Mouse (Mus musculus): ENCODE measurements around the gene Ptprcap. TPM values are rescaled to one million over a fixed set of nuclear protein-coding genes. Genes with fewer than 3 reads are reported as not detected.
A peak's percentile ranks its signal among the peaks of the same experiment; 100 is the strongest.

Gene Ptprcap
- total RNA-seq, 2 experiments from 2014 or later, result 1.6 to 2.5 TPM

DNA sequence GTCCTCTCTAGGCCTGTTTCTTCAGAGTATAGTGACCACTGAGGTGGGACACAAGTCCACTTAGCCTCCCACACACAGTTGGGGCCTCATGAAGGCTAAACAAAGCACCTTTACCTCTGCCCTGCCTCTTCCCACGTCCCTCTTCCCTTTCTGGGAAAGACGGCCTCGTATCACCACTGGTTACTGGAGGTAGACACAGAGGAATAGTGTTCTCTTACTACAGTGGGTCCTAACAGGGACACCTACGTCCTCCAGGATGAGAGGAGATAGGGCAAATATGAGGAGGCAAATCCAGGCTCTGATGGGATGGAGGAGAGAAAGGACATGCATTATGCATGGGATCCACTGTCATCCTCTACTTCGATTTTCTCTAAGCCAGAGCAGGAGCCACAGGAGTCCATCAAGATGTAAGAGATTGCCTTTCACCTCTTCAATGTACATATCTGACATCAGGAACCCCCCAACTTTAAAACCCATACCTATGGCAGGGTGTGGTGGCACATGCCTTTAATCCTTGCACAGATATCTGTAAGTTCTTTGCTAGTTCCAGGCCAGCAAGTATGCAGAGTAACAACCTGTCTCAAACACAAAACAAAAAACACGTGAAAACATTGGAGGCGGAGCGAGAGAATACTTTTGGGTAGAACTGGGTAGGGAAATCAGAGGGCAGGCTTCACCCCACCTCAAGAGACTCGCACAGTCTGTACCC is 5.5 kb upstream of the Ptprcap start:
- DNase-seq (ENCODE audit: low spot score in 2 of 2), result no peak

DNA sequence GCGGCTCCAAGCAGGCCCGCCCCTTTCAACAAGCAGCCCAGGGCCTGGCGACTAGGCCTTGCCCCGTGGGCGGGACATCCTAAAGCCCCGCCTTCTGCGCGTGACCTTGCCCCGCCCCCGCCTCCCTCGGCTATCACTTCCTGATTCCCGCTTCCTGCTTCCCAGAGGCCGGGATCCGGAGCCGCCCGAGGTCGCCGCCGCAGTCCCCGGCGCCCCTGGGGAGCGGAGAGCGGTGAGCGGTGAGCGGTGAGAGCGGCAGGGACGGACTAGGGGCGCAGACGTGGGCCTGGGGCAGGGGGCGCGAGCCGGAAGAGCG is 5.0 kb upstream of the Ptprcap start, which contains the start of gene Coro1b:
Coro1b (plus strand) TSS at position 129 of the 316 bp plus-strand sequence.
- peak; percentile 89 to 97 for DNase-seq (ENCODE audit: low spot score in 2 of 2)

DNA sequence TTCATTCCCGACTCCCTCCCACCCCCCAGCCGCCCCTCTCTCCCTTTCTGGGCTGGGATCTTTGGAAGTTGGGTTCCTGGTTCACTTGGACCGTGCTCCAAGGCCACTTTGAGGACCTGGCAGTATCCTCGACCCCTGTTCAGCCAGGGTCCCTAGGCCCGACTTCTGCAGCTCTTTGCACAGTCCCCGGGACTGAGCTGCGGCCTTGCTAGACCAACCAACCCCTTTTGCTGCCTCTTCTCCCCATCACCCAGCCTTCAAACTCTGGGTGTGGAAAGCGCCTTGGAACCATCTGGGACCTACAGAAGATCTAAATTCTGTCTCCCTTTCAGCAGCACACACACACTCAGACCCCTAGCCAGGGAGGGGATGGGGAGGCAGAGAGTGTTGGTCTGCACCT is 4.6 kb upstream of the Ptprcap start:
- no peak for DNase-seq (ENCODE audit: low spot score in 2 of 2)

DNA sequence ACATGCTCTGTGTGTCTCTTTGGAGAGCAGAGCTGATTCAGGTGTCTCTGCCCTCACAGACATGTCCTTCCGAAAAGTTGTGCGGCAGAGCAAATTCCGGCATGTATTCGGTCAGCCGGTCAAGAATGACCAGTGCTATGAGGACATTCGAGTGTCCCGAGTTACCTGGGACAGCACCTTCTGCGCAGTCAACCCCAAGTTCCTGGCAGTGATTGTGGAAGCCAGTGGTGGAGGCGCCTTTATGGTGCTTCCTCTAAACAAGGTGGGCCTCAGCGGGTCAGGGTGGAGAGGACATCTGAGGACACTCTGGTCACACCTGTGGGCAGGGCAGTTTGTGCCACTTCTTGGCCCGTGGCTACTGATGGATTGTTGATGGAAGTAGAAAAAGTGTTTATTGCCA is 4.1 kb upstream of the Ptprcap start:
- no peak for DNase-seq (ENCODE audit: low spot score in 2 of 2)

DNA sequence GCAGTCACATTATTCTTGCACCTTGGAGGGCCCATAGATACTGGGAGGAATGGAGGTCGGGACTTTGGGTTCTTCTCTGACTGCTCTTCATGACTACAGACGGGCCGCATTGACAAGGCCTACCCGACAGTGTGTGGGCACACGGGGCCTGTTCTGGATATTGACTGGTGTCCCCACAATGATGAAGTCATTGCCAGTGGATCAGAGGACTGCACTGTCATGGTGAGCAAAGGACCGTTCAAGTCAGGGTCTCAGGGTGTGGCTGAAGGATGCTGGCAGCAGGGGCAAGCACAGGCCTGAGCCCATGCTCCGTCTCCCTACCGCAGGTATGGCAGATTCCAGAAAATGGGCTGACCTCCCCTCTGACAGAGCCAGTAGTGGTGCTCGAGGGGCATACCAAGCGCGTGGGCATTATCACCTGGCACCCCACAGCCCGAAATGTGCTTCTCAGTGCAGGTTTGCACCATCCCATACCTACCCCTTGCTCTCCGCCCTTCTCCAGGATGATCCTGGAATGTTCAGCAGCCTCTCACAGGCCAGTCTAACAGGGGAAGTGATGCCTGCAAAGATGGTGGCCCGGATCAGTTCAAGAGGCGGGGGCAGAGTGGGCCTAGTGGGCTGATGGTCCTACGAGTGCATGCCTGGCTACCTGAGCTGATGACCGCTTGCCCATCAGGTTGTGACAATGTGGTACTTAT is 3.5 kb upstream of the Ptprcap start:
- no peak for DNase-seq (ENCODE audit: low spot score in 2 of 2)

DNA sequence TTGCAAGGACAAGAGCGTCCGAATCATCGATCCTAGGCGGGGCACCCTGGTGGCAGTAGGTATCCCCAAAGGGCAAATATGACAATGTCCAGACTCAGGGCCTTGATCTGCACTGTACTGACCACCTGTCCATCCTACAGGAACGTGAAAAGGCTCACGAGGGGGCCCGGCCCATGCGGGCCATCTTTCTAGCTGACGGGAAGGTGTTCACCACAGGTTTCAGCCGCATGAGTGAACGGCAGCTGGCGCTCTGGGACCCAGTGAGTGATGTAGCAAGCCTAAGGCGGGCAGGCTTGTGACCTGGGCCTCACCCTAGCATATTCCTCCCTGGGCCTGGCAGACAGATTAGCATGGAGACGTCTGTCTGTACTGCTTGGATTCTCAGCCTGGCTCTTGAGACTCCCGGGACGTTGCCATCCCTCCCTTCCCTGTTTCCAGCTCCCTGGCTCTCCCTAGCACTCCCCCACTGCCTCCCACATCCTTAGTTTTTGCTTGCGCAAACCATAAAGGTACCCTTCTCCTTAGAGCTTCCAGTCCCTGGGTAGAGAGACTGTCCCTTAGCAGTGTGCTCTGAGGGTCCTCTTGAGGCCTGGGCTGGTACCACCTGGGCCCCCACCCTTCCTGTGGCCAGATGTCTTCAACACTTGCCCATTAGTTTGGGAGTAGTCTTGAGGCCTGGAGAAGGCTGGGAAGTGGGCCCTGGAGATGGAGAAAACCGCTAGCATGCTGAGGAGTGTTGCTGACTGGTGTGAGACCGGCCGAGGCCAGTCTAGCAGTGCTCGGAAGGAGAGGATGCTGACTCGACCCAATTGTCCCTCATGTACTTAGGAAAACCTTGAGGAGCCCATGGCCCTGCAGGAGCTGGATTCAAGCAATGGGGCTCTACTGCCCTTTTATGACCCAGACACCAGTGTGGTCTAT is 2.6 kb upstream of the Ptprcap start:
- no peak for DNase-seq (ENCODE audit: low spot score in 2 of 2)

DNA sequence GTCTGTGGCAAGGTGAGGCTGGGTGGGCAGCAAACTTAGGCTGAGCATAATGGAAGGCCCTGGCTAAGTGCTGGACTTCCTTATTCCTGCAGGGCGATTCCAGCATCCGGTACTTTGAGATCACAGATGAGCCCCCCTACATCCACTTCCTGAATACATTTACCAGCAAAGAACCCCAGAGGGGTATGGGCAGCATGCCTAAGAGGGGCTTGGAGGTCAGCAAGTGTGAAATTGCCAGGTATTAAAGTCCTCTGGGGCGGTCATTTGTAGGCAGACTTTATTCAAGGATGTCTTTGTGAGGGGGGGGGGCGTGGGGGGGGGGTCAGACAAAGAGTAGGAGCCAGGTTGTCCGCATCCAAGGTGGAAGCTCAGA is 1.9 kb upstream of the Ptprcap start:
- no peak for DNase-seq (ENCODE audit: low spot score in 2 of 2)

DNA sequence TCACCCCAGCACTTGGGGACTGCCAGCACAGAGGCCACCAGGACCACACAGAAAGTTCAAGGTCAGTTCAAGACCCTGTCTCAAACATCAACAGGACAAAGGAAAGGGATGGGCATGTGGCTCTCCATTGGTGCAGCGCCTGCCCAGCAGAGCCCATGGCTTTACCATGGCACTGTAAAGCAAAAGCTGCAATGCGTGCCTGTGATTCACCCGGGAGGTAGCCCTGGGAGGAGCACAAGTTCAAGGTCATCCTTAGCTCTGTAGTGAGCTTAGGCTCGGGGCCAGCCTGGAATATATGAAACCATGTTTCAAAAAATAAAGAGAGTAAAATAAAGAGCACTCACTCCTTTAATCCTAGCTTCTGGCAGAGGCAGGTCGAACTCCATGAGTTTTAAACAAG is 1.5 kb upstream of the Ptprcap start:
- DNase-seq (ENCODE audit: low spot score in 2 of 2), result no peak

DNA sequence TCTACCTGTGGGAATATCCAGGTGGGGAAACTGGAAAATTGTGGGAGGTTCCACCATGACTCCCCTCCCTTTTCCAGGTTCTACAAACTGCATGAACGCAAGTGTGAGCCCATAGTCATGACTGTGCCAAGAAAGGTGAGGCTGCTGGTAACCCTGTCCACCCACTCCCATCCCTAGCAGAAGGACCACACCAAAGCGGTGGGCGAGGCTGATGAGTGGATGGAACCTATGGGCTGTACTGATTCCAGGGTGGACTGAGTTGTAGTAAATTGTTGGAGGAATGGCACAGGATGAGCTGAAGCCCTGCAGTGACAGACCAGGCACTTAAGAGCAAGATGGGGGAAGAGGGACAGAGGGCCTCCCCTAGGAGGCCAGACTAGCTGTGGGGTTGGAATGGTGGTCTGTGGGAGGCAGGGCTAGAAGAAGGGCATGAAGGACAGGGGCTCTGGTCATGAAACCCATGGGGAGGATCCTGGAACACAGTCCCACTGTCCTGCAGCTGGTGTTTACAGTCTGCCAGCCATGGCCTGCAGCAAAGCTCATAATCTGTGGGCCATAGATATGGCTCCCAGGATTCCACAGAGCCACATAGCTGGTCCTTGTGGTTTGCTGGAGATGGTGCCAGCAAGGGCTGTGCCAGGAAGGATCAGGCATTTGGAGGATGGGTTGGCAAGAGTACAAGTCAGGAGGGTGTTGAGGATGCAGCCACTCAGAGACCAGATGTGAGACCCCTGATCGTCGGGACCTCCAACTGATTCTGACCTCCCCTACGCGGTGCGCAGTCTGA is 766 bp upstream of the Ptprcap start:
- DNase-seq (ENCODE audit: low spot score in 2 of 2), result no peak

DNA sequence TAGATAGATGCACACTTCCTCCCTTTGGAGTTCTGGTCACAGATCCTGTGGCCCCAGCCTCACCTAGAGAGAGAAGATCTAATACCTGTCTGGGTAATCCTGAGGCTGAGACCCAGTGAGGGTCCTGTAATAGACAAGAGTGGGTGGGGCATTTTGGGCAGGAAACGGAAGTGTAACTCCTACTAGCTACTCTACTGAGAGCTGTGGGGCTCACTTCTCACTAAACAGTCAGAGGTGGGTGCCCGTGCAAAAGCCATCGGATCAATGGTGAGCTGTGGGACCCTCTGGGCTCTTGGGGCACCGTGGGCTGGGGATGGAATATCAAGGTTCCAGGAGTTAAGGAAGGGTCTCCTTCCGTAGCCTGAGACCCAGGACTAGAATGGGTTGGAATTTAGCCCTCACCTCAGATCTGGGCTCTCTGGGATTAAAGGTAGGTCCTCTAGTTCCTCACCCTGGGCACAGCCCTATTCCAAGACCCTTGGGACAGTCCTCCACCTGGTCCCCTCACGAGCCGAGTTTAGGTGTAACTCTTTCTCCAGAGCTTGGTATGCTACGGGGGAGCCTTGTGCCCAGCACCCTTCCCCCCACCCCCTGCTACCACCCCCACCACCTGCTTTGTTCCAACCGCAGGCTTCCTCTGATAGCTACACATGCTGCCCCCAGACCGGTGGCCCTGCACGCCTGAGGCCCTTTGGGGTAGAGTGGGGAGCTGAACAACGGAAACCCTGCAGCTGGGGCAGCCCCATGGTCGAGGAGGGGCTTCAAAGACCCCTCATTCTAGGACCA is 1.2 kb downstream of the Ptprcap start:
- no peak for DNase-seq (ENCODE audit: low spot score in 2 of 2)

DNA sequence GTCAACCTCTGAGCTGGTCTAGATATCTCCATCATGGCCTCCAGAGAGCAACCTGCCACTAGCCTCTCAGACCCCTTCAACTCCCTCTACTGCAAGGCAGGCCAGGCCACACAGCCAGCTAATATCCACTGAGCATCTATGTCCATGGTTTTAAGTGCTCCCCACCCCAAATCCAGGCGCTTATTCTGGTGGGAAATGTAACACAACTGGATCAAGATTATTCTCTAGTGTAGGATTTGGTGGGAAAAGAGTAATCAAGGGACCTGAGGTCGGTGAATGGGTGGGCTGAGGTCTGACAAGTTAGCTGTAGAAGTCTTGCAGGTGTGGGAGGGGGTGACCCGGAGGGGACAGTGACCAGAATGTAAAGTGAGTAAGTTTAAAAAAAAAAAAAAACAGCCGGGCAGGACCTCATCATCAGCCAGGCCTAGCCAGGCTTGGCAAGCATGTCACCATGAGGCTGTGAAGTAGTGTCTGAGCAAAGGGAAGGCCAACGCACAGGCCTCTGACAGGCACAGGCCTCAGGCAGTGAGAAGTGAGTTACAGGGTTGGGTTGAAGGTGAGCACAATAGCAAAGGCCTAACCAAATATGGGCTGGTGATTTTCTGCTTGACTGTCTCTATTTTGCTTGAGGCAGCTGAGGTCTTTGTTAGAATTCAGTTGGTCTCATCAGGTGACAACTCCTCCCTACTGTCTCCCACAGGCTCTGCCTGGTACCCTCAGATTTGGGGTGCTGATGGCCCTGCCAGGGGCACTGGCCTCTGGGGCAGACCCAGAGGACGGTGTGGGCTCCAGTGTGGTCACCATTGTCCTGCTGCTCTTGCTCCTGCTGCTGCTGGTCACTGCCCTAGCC is 2.0 kb downstream of the Ptprcap start:
- no peak for DNase-seq (ENCODE audit: low spot score in 2 of 2)

DNA sequence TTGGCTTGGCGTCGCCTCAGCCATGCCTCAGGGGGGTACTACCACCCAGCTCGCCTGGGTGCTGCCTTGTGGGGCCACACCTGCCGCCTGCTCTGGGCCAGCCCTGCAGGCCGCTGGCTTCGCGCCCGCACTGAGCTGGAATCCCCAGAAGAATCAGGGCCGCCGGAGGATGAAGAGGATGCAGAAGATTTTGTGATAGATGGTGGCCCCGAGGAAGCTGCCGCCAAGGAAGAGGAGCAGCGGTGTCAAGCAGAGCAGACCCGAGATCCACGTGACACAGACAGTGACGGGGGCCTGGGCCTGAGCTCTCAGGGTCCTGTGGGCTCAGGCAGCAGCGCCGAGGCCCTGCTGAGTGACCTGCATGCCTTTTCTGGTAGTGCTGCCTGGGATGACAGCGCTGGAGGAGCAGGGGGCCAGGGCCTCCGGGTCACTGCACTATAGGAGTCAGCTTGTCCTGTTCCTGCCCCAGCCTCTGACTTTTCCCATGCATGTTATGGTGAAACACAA is 2.7 kb downstream of the Ptprcap start:
- no peak for DNase-seq (ENCODE audit: low spot score in 2 of 2)

DNA sequence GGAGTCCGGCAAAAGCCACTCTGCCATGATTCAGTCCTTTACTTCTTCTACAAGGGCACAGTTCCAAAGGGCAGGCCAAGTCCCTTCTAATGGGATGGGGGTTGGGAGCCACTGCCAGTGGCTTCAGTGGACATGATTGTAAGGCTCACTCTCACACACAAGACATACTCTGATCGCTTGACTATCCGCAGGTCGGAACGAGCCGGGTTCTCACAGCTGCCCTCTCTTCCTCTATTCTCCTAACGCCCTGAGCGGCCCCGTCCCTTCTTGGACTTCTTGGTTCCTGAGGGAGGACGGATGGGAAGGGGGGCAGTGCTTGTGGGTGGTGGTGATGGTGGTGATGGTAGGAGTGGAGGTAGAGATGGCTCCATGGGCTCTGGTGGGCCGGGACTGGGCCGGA is 3.4 kb downstream of the Ptprcap start:
- no peak for DNase-seq (ENCODE audit: low spot score in 2 of 2)

DNA sequence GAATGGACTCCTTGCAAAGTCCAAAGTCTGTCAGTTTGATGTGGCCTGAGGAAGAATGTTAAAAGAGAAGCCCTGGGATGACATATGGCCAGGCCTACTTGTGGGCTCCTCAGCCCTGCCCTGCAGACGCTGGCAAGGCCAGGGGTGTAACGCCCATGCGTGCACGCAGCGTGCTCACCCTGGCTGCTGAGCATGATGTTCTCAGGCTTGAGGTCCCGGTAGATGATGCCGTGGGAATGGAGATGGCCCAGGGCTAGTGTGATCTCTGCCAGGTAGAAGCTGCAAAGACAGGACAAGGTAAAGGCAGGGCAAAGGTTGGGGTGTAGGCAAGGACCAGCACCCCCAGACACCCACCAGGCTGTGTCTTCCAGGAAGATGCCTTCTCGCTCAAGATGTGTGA is 5.6 kb downstream of the Ptprcap start:
- DNase-seq (ENCODE audit: low spot score in 2 of 2), result no peak

DNA sequence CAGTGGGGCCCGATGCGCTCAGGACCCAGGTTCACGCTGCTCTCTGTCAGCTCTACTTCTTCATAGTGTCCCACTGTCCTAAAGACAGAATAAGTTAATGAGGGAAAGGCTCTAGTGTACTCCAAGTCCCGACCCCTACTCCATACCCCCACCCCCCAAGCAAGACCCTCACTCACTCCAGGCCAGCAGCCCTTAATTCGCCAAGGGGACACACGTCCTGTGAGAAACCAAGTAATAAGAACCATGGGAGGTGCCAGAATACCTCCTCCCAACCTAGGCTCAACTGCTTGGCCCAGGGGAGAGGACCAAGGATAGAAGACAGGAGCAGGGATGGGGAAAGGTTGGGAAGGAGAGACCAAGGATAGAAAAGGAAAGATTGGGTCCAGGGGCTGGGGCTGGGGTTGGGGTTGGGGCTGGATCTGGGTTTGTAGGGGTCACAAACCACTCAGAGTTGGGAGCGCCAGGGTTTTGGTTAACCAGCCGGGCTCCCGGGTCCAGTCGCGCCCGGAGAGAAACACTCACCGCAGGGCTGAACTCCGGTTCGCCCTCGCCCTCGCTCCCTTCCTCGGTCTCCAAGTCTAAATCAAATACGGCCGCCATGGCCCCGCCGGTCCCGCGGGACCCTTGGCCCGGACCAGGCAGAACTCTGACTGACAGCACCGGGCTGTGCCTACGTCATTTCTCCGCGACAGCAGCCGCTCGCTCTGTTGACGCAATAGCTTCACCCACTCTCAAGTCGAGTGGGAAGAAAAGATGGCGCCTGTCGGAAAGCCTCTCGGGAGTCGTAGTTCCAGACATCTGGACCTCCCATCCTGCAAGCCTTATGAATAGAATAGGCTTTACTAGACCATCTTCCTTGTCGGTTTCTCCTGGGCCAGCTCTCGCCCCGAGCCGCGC is 9.5 kb downstream of the Ptprcap start, which contains the start of gene Rps6kb2:
Rps6kb2 (minus strand) TSS at position 709 of the 897 bp plus-strand sequence.
- peak; percentile 96 to 99 for DNase-seq (ENCODE audit: low spot score in 2 of 2)

DNA sequence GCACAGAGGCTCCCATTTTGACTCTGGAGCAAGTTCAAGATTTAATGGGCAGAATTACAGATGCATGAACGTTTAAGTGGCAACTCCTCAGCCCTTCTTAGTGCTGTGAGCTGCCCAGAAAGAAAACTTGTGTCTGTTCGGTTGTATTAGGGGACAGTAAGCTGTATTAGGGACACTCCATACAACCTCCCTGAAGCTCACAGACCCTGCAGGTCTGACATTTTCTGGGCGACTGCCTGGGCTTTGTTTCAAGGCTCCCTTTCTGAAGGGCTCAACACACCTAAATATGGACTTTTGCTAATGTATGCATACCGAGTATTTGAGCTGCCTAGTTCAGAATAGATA is 10.1 kb downstream of the Ptprcap start:
- DNase-seq (ENCODE audit: low spot score in 2 of 2), result no peak

DNA sequence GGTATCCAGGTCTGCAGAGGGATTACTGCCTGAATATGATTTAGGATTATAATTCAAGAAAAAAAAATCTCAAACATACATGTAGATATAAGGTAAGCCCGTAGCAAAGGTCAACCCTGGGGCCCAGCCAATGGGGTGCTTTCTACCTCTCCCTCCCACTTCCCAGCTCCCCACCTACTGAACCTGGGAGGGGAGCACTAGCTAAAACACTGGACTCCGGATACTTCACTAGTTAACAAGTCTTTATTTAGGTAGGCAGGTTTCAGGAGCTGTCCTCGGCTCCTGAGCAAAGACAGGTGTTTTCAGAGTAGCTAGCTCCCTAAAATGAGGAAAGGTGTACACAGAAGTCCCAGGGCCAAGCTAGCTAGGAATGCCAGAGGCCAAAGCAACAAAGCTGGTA is 10.7 kb downstream of the Ptprcap start:
- no peak for DNase-seq (ENCODE audit: low spot score in 2 of 2)

DNA sequence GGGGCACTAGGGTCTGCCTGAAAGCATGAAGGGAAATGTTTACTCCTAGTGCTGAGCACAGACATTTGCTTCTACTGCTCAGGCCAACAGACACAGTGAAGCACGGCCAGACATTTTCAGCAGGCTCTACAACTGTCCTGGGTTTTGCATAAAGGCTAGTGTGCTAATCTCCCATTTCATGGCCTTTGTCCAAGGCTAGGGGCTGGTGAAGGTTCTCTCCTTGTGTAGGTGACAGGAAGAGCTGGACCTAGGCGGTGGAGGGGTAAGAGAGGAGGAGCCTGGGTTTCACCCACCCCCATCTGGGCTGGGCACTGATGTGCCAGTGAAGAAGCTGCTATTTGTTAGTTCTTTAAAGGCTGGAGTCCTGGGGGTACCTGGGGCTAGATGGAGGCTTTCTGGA is 11.3 kb downstream of the Ptprcap start:
- no peak for DNase-seq (ENCODE audit: low spot score in 2 of 2)

Measured in layer of hippocampus, adult 18-20 months (tissue).